Mouse (Mus musculus) C2C12 (cell line): ENCODE measurements at regions not wholly inside any gene's neighbourhood (a gene's known extent, or its start where the extent isn't known, plus 50 kb on each side); places are given as distances from the start of the nearest gene placed in this dataset.

Source experiments
- H3K27me3 ChIP-seq: one replicate; pipeline ENCODE4 v1.6.1; 2011; ENCODE audit not compliant: control insufficient read depth, insufficient read depth, insufficient read length
- H3K36me3 ChIP-seq: one replicate; pipeline ENCODE4 v1.6.1; 2011; ENCODE audit not compliant: control insufficient read depth, insufficient read depth
- H3K4me3 ChIP-seq: one replicate; pipeline ENCODE4 v1.5.1; 2011; ENCODE audit warnings: mild to moderate bottlenecking, control low read depth; ENCODE audit not compliant: poor library complexity, insufficient read depth, severe bottlenecking
- H3K79me2 ChIP-seq: one replicate; pipeline ENCODE4 v1.6.1; 2011; ENCODE audit not compliant: control insufficient read depth, insufficient read depth
- H3K79me3 ChIP-seq: one replicate; pipeline ENCODE4 v1.6.1; 2011; ENCODE audit warnings: low read depth, control low read depth
- H3ac ChIP-seq: one replicate; pipeline ENCODE3; 2011; ENCODE audit warnings: low read depth; ENCODE audit not compliant: control insufficient read depth, insufficient read length
- CEBPB ChIP-seq: IDR thresholded peaks from one replicate; pipeline ENCODE4 v1.6.1; 2011; ENCODE audit warnings: low read depth, mild to moderate bottlenecking, control low read depth, moderate library complexity
- CTCF ChIP-seq: IDR thresholded peaks from one replicate; pipeline ENCODE4 v1.5.1; 2011; ENCODE audit not compliant: control insufficient read depth, insufficient read depth, insufficient read length
- FOSL1 ChIP-seq: IDR thresholded peaks from one replicate; pipeline ENCODE4 v1.8.0; 2011; ENCODE audit warnings: mild to moderate bottlenecking, low read length; ENCODE audit not compliant: poor library complexity, insufficient read depth, severe bottlenecking
- MAX ChIP-seq: IDR thresholded peaks from one replicate; pipeline ENCODE4 v1.6.1; 2011; ENCODE audit warnings: mild to moderate bottlenecking, control low read depth
- MYOD1 ChIP-seq: IDR thresholded peaks from one replicate; pipeline ENCODE4 v1.6.1; 2011; ENCODE audit warnings: low read depth; ENCODE audit not compliant: control insufficient read depth, insufficient read length
- MYOG ChIP-seq: IDR thresholded peaks from one replicate; pipeline ENCODE4 v1.6.1; 2011; ENCODE audit not compliant: control insufficient read depth, insufficient read length; ENCODE audit errors: extremely low read depth
- USF1 ChIP-seq: IDR thresholded peaks from one replicate; pipeline ENCODE4 v1.6.1; 2011; ENCODE audit warnings: low read depth, mild to moderate bottlenecking, control low read depth, moderate library complexity

GRCm38 (mm10) chr12:15553681-15554007 is 263.1 kb downstream of the Trib2 start:
- TF ChIP-seq CTCF (no peak), CEBPB (no peak), MYOD1 (no peak), MYOG (no peak), USF1 (no peak), MAX (no peak), FOSL1 (no peak)
- H3K79me2 ChIP-seq: no peaks in the 10 kb centered on the region
- H3K36me3 ChIP-seq: no peaks in the 10 kb centered on the region
- no peak overlapping the region for H3ac ChIP-seq
- no peaks in the 10 kb centered on the region for H3K79me3 ChIP-seq
- H3K4me3 ChIP-seq: no peak overlapping the region
- H3K27me3 ChIP-seq: no peaks in the 10 kb centered on the region

DNA sequence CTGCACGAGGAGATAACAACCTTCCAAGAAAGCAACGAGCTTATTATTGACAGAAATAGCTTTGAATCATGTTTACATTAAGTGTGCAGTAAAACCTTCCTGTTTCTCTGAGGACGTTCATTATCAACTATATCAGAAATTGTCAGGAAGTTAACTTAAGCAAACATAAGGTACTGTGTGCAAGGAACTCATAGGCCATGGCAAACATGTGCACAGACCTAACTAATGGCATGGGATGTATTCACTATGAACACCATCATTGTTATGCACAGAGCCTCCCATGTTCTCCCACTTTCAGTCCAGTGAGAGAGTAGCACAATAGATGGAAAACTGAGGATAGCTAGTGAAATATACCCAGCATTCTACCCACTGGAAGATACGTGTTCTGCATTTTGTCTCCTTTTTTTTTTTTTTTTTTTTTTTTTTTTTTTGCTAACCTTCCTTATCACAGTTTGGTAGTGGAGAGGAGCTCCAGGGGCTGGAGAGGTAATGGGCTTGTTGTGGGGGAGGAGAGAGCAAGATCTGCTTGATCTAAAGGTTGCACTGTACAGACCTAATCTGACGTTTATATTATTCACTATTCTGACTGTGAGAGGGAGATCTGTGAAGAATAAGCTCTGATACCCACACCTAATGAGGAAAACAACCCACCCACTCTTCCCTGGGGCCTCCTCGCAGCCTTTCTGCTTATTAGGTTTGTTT is 263.6 kb downstream of the Trib2 start:
- Histone ChIP-seq H3K79me2 (no peaks in the 10 kb centered on the region), H3ac (no peak overlapping the region), H3K4me3 (no peak overlapping the region), H3K36me3 (no peaks in the 10 kb centered on the region), H3K27me3 (no peaks in the 10 kb centered on the region), H3K79me3 (no peaks in the 10 kb centered on the region)
- TF ChIP-seq MAX: no peak
- no peak for TF ChIP-seq CTCF
- no peak for TF ChIP-seq USF1
- TF ChIP-seq MYOG: no peak
- no peak for TF ChIP-seq CEBPB
- no peak for TF ChIP-seq FOSL1
- no peak for TF ChIP-seq MYOD1

DNA sequence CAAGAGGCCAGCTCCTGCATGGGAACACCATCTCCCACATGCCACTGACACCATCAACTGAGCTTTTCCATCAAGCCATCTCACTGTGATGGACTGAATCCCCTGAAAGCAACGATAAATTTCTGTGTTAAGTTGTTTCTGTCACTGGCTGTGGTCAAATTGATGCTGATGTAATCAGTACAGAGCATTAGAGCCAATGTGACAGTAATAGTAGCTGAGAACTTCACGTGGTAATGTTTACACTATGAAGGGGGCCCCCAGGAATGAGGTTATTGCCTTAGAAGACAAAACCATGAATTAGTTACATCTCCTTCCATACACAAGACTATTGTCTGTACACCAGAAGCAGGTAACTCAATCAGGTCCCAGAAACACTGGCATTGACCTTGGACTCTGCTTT is 264.5 kb downstream of the Trib2 start:
- no peak for TF ChIP-seq CEBPB
- no peak for TF ChIP-seq CTCF
- TF ChIP-seq MYOD1: no peak
- no peak for TF ChIP-seq FOSL1
- no peak for TF ChIP-seq USF1
- TF ChIP-seq MYOG: no peak
- Histone ChIP-seq H3K27me3 (no peaks in the 10 kb centered on the region), H3K4me3 (no peak overlapping the region), H3ac (no peak overlapping the region), H3K79me2 (no peaks in the 10 kb centered on the region), H3K36me3 (no peaks in the 10 kb centered on the region), H3K79me3 (no peaks in the 10 kb centered on the region)

DNA sequence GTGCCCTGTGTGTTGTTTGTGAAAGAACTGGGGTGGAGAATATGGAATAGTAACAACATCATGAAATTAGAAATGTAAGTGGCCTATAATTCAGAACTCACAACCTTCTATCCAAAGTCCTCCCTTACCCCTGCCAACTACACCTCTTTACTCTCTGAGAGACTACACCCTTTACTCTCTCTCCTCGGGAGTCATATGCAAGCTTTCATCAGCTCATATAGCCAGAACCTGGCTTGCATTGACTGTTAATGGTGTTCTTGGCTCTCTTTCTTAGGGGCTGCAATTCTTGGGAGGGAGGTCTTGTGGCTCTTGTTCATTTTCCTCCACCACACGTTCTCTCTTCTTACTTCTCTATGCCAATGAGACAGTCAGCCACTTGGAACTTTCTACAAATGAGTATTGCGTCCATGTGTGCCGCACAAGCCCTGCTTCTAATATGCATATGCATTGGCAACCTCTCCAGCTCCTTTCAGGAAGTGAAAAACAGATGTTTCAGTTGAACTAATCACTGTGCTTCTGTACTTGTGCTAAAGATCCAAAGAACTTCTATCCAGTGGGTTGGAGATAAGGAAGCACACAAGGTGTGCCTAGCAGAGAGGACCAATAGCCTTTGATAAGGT is 265.3 kb downstream of the Trib2 start:
- no peaks in the 10 kb centered on the region for H3K36me3 ChIP-seq
- TF ChIP-seq MYOD1: no peak
- TF ChIP-seq CEBPB: no peak
- no peak for TF ChIP-seq FOSL1
- TF ChIP-seq MYOG: no peak
- no peak for TF ChIP-seq CTCF
- TF ChIP-seq MAX: no peak
- TF ChIP-seq USF1: no peak
- no peaks in the 10 kb centered on the region for H3K79me3 ChIP-seq
- H3K79me2 ChIP-seq: no peaks in the 10 kb centered on the region
- no peak overlapping the region for H3K4me3 ChIP-seq
- no peak overlapping the region for H3ac ChIP-seq
- no peaks in the 10 kb centered on the region for H3K27me3 ChIP-seq

GRCm38 (mm10) chr12:15544351-15544750 is 272.4 kb downstream of the Trib2 start:
- TF ChIP-seq FOSL1: no peak
- no peak for TF ChIP-seq USF1
- TF ChIP-seq MYOG: no peak
- TF ChIP-seq CTCF: no peak
- TF ChIP-seq MAX: no peak
- TF ChIP-seq CEBPB: no peak
- TF ChIP-seq MYOD1: no peak
- Histone ChIP-seq H3K79me2 (no peaks in the 10 kb centered on the region), H3K79me3 (no peaks in the 10 kb centered on the region), H3K4me3 (no peak overlapping the region), H3K27me3 (no peaks in the 10 kb centered on the region), H3K36me3 (no peaks in the 10 kb centered on the region), H3ac (no peak overlapping the region)
